Mouse (Mus musculus): Measurements from ENCODE around the gene Lingo2. TPM values are rescaled to one million over a fixed set of nuclear protein-coding genes. Genes with fewer than 3 reads are reported as not detected.

The Lingo2 gene
- total and polyA plus RNA-seq, 3 experiments, result not detected

DNA sequence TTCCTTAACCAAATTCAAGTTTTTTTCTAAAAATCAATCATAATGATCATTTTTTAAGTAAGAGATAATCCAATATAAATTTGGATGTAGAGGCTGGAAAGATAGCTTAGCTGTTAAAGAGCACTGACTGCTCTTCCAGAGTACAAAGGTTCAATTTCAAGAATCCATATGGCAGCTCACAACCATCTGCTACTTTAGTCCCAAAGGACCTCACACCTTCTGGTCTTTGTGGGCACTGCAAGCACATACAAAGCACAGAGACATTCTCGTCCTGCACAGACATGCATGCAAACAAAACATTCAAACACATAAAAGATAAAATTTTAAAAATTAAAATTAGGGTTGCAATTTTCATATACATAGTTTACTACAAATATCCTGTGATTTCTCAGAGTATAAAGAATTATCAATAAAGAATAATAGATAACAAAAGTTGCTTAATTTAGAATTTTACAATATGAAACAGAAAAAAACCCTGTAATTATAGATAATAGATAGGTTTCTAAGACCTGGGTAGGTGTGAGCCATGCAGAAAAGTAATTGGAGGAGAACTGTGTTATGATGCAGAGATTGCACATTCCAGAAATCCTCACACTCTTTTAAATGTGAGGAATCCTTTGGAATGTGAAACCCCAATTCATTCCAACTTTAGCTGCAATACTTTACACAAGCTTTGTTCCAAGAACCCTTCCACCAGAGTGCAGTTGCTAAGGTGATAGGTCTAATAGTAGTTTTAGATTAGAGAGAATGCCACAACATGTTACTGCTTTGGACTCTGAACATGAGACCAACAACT lies 1053.6 kb downstream of the Lingo2 start:
- H3K4me2 ChIP-seq (ENCODE audit: insufficient read depth, low read depth, poor library complexity, severe bottlenecking), result no peak overlapping the region
- TF ChIP-seq CHD1 (IDR thresholded peaks at IDR 0.05; ENCODE audit: low read depth, low read length) (no peak), ZMIZ1 (IDR thresholded peaks at IDR 0.05; ENCODE audit: low read depth, low read length) (no peak), RCOR1 (conservative IDR thresholded peaks at IDR 0.05; ENCODE audit: low read depth, low read length) (no peak), BHLHE40 (IDR thresholded peaks at IDR 0.05; ENCODE audit: low read depth, low read length) (no peak), JUN (IDR thresholded peaks at IDR 0.05; ENCODE audit: insufficient read depth, low read depth, low read length) (no peak), MAFK (IDR thresholded peaks at IDR 0.05; ENCODE audit: insufficient replicate concordance, low read length) (no peak), SMC3 (IDR thresholded peaks at IDR 0.05; ENCODE audit: low read depth, low read length) (no peak), TBP (conservative IDR thresholded peaks at IDR 0.05; ENCODE audit: low read depth, low read length) (no peak), POLR2A (IDR thresholded peaks at IDR 0.05; ENCODE audit: low read depth, low read length) (no peak), MEF2A (IDR thresholded peaks at IDR 0.05; ENCODE audit: borderline replicate concordance, low read depth, low read length) (no peak), ZNF384 (IDR thresholded peaks at IDR 0.05; ENCODE audit: low read depth, low read length) (no peak), TCF12 (IDR thresholded peaks at IDR 0.05; ENCODE audit: low read depth, low read length) (no peak), E2F4 (IDR thresholded peaks at IDR 0.05; ENCODE audit: insufficient replicate concordance, low read depth, low read length) (no peak), CHD2 (IDR thresholded peaks at IDR 0.05; ENCODE audit: low read length) (no peak), ELF1 (IDR thresholded peaks at IDR 0.05; ENCODE audit: low read depth, low read length) (no peak), HCFC1 (IDR thresholded peaks at IDR 0.05; ENCODE audit: low read depth, low read length) (no peak), SIN3A (IDR thresholded peaks at IDR 0.05; ENCODE audit: low read length) (no peak)
- H3K36me3 ChIP-seq (replicated peaks in 1 of 2; ENCODE audit: control insufficient read depth in 1 of 2, insufficient read depth in 1 of 2, low read length in 1 of 2), result no peaks in the 10 kb centered on the region
- in situ Hi-C loops (cut with MboI; ENCODE audit: low pct_ligation_motif_present, low pct_unique_long_range_greater_than_20kb, low sequenced_read_pairs), result no loop called here
- H3K79me2 ChIP-seq (replicated peaks; ENCODE audit: control insufficient read depth, extremely low read depth, insufficient read depth, poor library complexity, severe bottlenecking), result no peaks in the 10 kb centered on the region
- no peak overlapping the region for H3K9ac ChIP-seq (ENCODE audit: insufficient read depth, low read depth)
- DNase-seq (ENCODE audit: extremely low read depth), result no peak
- no peaks in the 10 kb centered on the region for H3K27me3 ChIP-seq (replicated peaks)
- no peak overlapping the region for H3K27ac ChIP-seq (ENCODE audit: insufficient read depth, low read depth)
- H3K9me3 ChIP-seq (replicated peaks; ENCODE audit: low read length), result no peaks in the 10 kb centered on the region
- dilution Hi-C loops (cut with MboI; ENCODE audit: extremely low pct_ligation_motif_present, extremely low pct_unique_long_range_greater_than_20kb, low sequenced_read_pairs), result no loop called here
- H3K4me1 ChIP-seq (ENCODE audit: control insufficient read depth in 1 of 2, insufficient read depth in 2 of 2), result no peaks in the 10 kb centered on the region
- no peak overlapping the region for H3K4me3 ChIP-seq (replicated peaks in 1 of 3; ENCODE audit: low read depth in 2 of 3, low read length in 2 of 3, poor library complexity in 1 of 3)

DNA sequence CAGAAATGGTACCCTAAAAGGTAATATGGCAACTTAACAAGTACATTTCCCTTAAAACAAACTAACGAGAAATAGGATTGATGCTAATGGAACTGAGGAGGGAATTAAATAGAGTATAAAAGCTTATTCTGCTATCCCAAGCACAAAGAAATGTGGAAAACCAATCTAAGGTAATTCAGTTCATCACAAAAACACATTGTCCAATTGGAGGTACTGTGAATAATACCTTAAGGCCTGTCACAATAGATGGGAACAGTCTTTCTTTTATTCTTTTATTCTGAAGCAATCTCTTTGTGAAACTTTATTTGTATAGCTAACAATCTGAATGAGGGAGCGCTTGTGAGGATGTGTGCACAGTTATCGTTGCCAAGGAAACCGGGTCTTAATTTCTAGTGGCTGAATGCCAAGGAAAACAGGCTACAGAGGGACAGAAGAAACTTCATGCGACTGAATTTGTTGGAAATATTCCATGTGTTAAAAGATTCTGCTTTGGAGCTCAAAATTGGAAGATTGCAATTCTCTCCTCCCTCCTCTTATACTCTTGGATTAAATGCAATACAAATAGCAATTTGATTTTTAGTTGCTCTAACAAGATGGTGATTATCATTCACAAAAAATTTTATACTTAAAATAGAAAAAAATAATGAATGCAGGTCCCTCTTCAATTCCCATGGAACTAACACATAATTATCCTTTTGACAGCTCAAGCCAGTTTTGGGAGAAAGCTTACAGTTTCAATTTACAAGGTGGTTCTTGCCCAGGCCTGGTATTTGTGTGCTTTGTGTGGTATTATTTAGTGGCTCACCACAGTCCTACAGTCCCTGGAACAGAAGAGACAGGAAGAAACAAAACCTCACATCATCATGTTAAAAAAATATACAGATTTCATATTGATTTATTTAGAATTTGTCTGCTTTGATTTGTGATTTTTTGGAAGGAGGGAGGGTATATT lies 1065.7 kb downstream of the Lingo2 start:
- Histone ChIP-seq H3K36me3 (replicated peaks in 1 of 2; ENCODE audit: control insufficient read depth in 1 of 2, insufficient read depth in 1 of 2, low read length in 1 of 2) (no peaks in the 10 kb centered on the region), H3K79me2 (replicated peaks; ENCODE audit: control insufficient read depth, extremely low read depth, insufficient read depth, poor library complexity, severe bottlenecking) (no peaks in the 10 kb centered on the region), H3K27ac (ENCODE audit: insufficient read depth, low read depth) (no peak overlapping the region), H3K27me3 (replicated peaks) (no peaks in the 10 kb centered on the region), H3K4me1 (ENCODE audit: control insufficient read depth in 1 of 2, insufficient read depth in 2 of 2) (no peaks in the 10 kb centered on the region), H3K9me3 (replicated peaks; ENCODE audit: low read length) (peaks cover 3% of the 10 kb centered on the region), H3K9ac (ENCODE audit: insufficient read depth, low read depth) (no peak overlapping the region), H3K4me2 (ENCODE audit: insufficient read depth, low read depth, poor library complexity, severe bottlenecking) (no peak overlapping the region), H3K4me3 (replicated peaks in 1 of 3; ENCODE audit: low read depth in 2 of 3, low read length in 2 of 3, poor library complexity in 1 of 3) (no peak overlapping the region)
- dilution Hi-C loops (cut with MboI; ENCODE audit: extremely low pct_ligation_motif_present, extremely low pct_unique_long_range_greater_than_20kb, low sequenced_read_pairs) (no loop called here), in situ Hi-C loops (cut with MboI; ENCODE audit: low pct_ligation_motif_present, low pct_unique_long_range_greater_than_20kb, low sequenced_read_pairs) (no loop called here)
- no peak for DNase-seq (ENCODE audit: extremely low read depth)
- TF ChIP-seq ZKSCAN1 (IDR thresholded peaks at IDR 0.05; ENCODE audit: borderline replicate concordance, low read depth, low read length) (no peak), POLR2AphosphoS2 (IDR thresholded peaks at IDR 0.05; ENCODE audit: low read depth, low read length) (no peak), MXI1 (IDR thresholded peaks at IDR 0.05; ENCODE audit: low read depth, low read length) (no peak), EP300 (IDR thresholded peaks at IDR 0.05; ENCODE audit: low read length) (no peak), CHD1 (IDR thresholded peaks at IDR 0.05; ENCODE audit: low read depth, low read length) (no peak), CHD2 (IDR thresholded peaks at IDR 0.05; ENCODE audit: low read length) (no peak), E2F4 (IDR thresholded peaks at IDR 0.05; ENCODE audit: insufficient replicate concordance, low read depth, low read length) (no peak), SIN3A (IDR thresholded peaks at IDR 0.05; ENCODE audit: low read length) (no peak), RAD21 (IDR thresholded peaks at IDR 0.05; ENCODE audit: low read depth, low read length) (no peak), MEF2A (IDR thresholded peaks at IDR 0.05; ENCODE audit: borderline replicate concordance, low read depth, low read length) (no peak), ELF1 (IDR thresholded peaks at IDR 0.05; ENCODE audit: low read depth, low read length) (no peak), CTCF (conservative IDR thresholded peaks at IDR 0.05 in 1 of 2, IDR thresholded peaks at IDR 0.05 in 1 of 2; ENCODE audit: low read depth in 2 of 2, low read length in 2 of 2) (no peak)
